Mouse (Mus musculus): Measurements from ENCODE around the gene Trpm8. TPM values are rescaled to one million over a fixed set of nuclear protein-coding genes. Genes with fewer than 3 reads are reported as not detected.

Gene Trpm8
- polyA plus RNA-seq, 1 experiment from 2014 or later = 0.14 TPM

GRCm38 (mm10) chr1:88240579-88240978 is 36.9 kb upstream of the Trpm8 start:
- H3K4me1 ChIP-seq (ENCODE audit: control insufficient read depth, insufficient read depth, low read length) = no peaks in the 10 kb centered on the region
- ATAC-seq (ENCODE audit: low FRiP score, low TSS enrichment) = 0 out of 2 replicates have a peak, but pooled peaks have one; percentile 4
- no peak overlapping the region for H3K9ac ChIP-seq (replicated peaks; ENCODE audit: low read length)
- no peaks in the 10 kb centered on the region for H3K36me3 ChIP-seq (ENCODE audit: control insufficient read depth, insufficient read depth, low read length)
- WGBS = 71% methylated on average over 4 of the region's 4 CpGs
- H3K27me3 ChIP-seq (ENCODE audit: control insufficient read depth, insufficient read depth, low read length) = no peaks in the 10 kb centered on the region
- no peak overlapping the region for H3K4me3 ChIP-seq (replicated peaks; ENCODE audit: low read depth, low read length)
- H3K27ac ChIP-seq (replicated peaks; ENCODE audit: low read depth, low read length) = no peak overlapping the region
- peaks cover 96% of the 10 kb centered on the region for H3K9me3 ChIP-seq (ENCODE audit: control insufficient read depth, low read length)
- no peak for DNase-seq
- H3K4me2 ChIP-seq (ENCODE audit: low read length) = no peak overlapping the region

- H3K36me3 ChIP-seq (ENCODE audit: control insufficient read depth, insufficient read depth, low read length) = no peaks in the 10 kb centered on the region
- no peak overlapping the region for H3K9ac ChIP-seq (replicated peaks; ENCODE audit: low read length)
- ATAC-seq (ENCODE audit: low FRiP score, low TSS enrichment) = no peak
- H3K27ac ChIP-seq (replicated peaks; ENCODE audit: low read depth, low read length) = no peak overlapping the region
- H3K27me3 ChIP-seq (ENCODE audit: control insufficient read depth, insufficient read depth, low read length) = no peaks in the 10 kb centered on the region
- peaks cover 99% of the 10 kb centered on the region for H3K9me3 ChIP-seq (ENCODE audit: control insufficient read depth, low read length)
- no peak overlapping the region for H3K4me2 ChIP-seq (ENCODE audit: low read length)
- 65% methylated on average over 5 of the region's 5 CpGs for WGBS
- DNase-seq = no peak
- no peaks in the 10 kb centered on the region for H3K4me1 ChIP-seq (ENCODE audit: control insufficient read depth, insufficient read depth, low read length)
- no peak overlapping the region for H3K4me3 ChIP-seq (replicated peaks; ENCODE audit: low read depth, low read length)
Observed at GRCm38 (mm10) chr1:88243861-88244260, 33.6 kb upstream of the Trpm8 start.

- ATAC-seq (ENCODE audit: low FRiP score, low TSS enrichment) (no peak), DNase-seq (no peak)
- Histone ChIP-seq H3K4me2 (ENCODE audit: low read length) (no peak overlapping the region), H3K4me3 (replicated peaks; ENCODE audit: low read depth, low read length) (no peak overlapping the region), H3K27me3 (ENCODE audit: control insufficient read depth, insufficient read depth, low read length) (no peaks in the 10 kb centered on the region), H3K4me1 (ENCODE audit: control insufficient read depth, insufficient read depth, low read length) (no peaks in the 10 kb centered on the region), H3K9ac (replicated peaks; ENCODE audit: low read length) (no peak overlapping the region), H3K27ac (replicated peaks; ENCODE audit: low read depth, low read length) (no peak overlapping the region), H3K9me3 (ENCODE audit: control insufficient read depth, low read length) (peaks cover 99% of the 10 kb centered on the region), H3K36me3 (ENCODE audit: control insufficient read depth, insufficient read depth, low read length) (no peaks in the 10 kb centered on the region)
- WGBS = 77% methylated on average over 6 of the region's 6 CpGs
Observed at GRCm38 (mm10) chr1:88245881-88246280, 31.6 kb upstream of the Trpm8 start.

- no peaks in the 10 kb centered on the region for H3K36me3 ChIP-seq (ENCODE audit: control insufficient read depth, insufficient read depth, low read length)
- H3K4me1 ChIP-seq (ENCODE audit: control insufficient read depth, insufficient read depth, low read length) = no peaks in the 10 kb centered on the region
- peaks cover 99% of the 10 kb centered on the region for H3K9me3 ChIP-seq (ENCODE audit: control insufficient read depth, low read length)
- no peaks in the 10 kb centered on the region for H3K27me3 ChIP-seq (ENCODE audit: control insufficient read depth, insufficient read depth, low read length)
- H3K27ac ChIP-seq (replicated peaks; ENCODE audit: low read depth, low read length) = no peak overlapping the region
- 47% methylated on average over 6 of the region's 6 CpGs for WGBS
- H3K9ac ChIP-seq (replicated peaks; ENCODE audit: low read length) = no peak overlapping the region
- H3K4me2 ChIP-seq (ENCODE audit: low read length) = no peak overlapping the region
- ATAC-seq (ENCODE audit: low FRiP score, low TSS enrichment) = no peak
- no peak overlapping the region for H3K4me3 ChIP-seq (replicated peaks; ENCODE audit: low read depth, low read length)
- no peak for DNase-seq
Observed at GRCm38 (mm10) chr1:88246386-88246785, 31.1 kb upstream of the Trpm8 start.

- H3K9ac ChIP-seq (replicated peaks; ENCODE audit: low read length) = no peak overlapping the region
- no peaks in the 10 kb centered on the region for H3K27me3 ChIP-seq (ENCODE audit: control insufficient read depth, insufficient read depth, low read length)
- DNase-seq = no peak
- no peaks in the 10 kb centered on the region for H3K36me3 ChIP-seq (ENCODE audit: control insufficient read depth, insufficient read depth, low read length)
- 48% methylated on average over 2 of the region's 2 CpGs for WGBS
- no peaks in the 10 kb centered on the region for H3K4me1 ChIP-seq (ENCODE audit: control insufficient read depth, insufficient read depth, low read length)
- no peak overlapping the region for H3K27ac ChIP-seq (replicated peaks; ENCODE audit: low read depth, low read length)
- H3K4me3 ChIP-seq (replicated peaks; ENCODE audit: low read depth, low read length) = no peak overlapping the region
- no peak overlapping the region for H3K4me2 ChIP-seq (ENCODE audit: low read length)
- no peak for ATAC-seq (ENCODE audit: low FRiP score, low TSS enrichment)
- peaks cover 96% of the 10 kb centered on the region for H3K9me3 ChIP-seq (ENCODE audit: control insufficient read depth, low read length)
Observed at GRCm38 (mm10) chr1:88247660-88248059, 29.8 kb upstream of the Trpm8 start.

GRCm38 (mm10) chr1:88248658-88249057 is 28.8 kb upstream of the Trpm8 start:
- Histone ChIP-seq H3K36me3 (ENCODE audit: control insufficient read depth, insufficient read depth, low read length) (no peaks in the 10 kb centered on the region), H3K9me3 (ENCODE audit: control insufficient read depth, low read length) (peaks cover 97% of the 10 kb centered on the region), H3K27me3 (ENCODE audit: control insufficient read depth, insufficient read depth, low read length) (no peaks in the 10 kb centered on the region), H3K27ac (replicated peaks; ENCODE audit: low read depth, low read length) (no peak overlapping the region), H3K4me1 (ENCODE audit: control insufficient read depth, insufficient read depth, low read length) (no peaks in the 10 kb centered on the region), H3K4me3 (replicated peaks; ENCODE audit: low read depth, low read length) (no peak overlapping the region), H3K9ac (replicated peaks; ENCODE audit: low read length) (no peak overlapping the region), H3K4me2 (ENCODE audit: low read length) (no peak overlapping the region)
- no peak for DNase-seq
- no peak for ATAC-seq (ENCODE audit: low FRiP score, low TSS enrichment)
- WGBS = 70% methylated on average over 4 of the region's 4 CpGs

GRCm38 (mm10) chr1:88249596-88249995 is 27.9 kb upstream of the Trpm8 start:
- no peaks in the 10 kb centered on the region for H3K36me3 ChIP-seq (ENCODE audit: control insufficient read depth, insufficient read depth, low read length)
- ATAC-seq (ENCODE audit: low FRiP score, low TSS enrichment) (no peak), DNase-seq (no peak)
- H3K9ac ChIP-seq (replicated peaks; ENCODE audit: low read length) = no peak overlapping the region
- no peak overlapping the region for H3K4me3 ChIP-seq (replicated peaks; ENCODE audit: low read depth, low read length)
- no peaks in the 10 kb centered on the region for H3K4me1 ChIP-seq (ENCODE audit: control insufficient read depth, insufficient read depth, low read length)
- H3K4me2 ChIP-seq (ENCODE audit: low read length) = no peak overlapping the region
- no peaks in the 10 kb centered on the region for H3K27me3 ChIP-seq (ENCODE audit: control insufficient read depth, insufficient read depth, low read length)
- H3K27ac ChIP-seq (replicated peaks; ENCODE audit: low read depth, low read length) = no peak overlapping the region
- 77% methylated on average over 7 of the region's 7 CpGs for WGBS
- H3K9me3 ChIP-seq (ENCODE audit: control insufficient read depth, low read length) = peaks cover 95% of the 10 kb centered on the region

GRCm38 (mm10) chr1:88250023-88250422 is 27.4 kb upstream of the Trpm8 start:
- Histone ChIP-seq H3K4me1 (ENCODE audit: control insufficient read depth, insufficient read depth, low read length) (no peaks in the 10 kb centered on the region), H3K27ac (replicated peaks; ENCODE audit: low read depth, low read length) (no peak overlapping the region), H3K36me3 (ENCODE audit: control insufficient read depth, insufficient read depth, low read length) (no peaks in the 10 kb centered on the region), H3K27me3 (ENCODE audit: control insufficient read depth, insufficient read depth, low read length) (no peaks in the 10 kb centered on the region), H3K4me2 (ENCODE audit: low read length) (no peak overlapping the region), H3K9me3 (ENCODE audit: control insufficient read depth, low read length) (peaks cover 95% of the 10 kb centered on the region), H3K4me3 (replicated peaks; ENCODE audit: low read depth, low read length) (no peak overlapping the region), H3K9ac (replicated peaks; ENCODE audit: low read length) (no peak overlapping the region)
- WGBS = 83% methylated on average over 5 of the region's 5 CpGs
- DNase-seq (no peak), ATAC-seq (ENCODE audit: low FRiP score, low TSS enrichment) (no peak)

- H3K9ac ChIP-seq (replicated peaks; ENCODE audit: low read length) = no peak overlapping the region
- DNase-seq = no peak
Observed at GRCm38 (mm10) chr1:88253106-88253505, 24.4 kb upstream of the Trpm8 start.

More at GRCm38 (mm10) chr1:88253106-88253505, 24.4 kb upstream of the Trpm8 start:
- Histone ChIP-seq H3K4me1 (ENCODE audit: control insufficient read depth, insufficient read depth, low read length) (no peaks in the 10 kb centered on the region), H3K4me3 (replicated peaks; ENCODE audit: low read depth, low read length) (no peak overlapping the region), H3K27me3 (ENCODE audit: control insufficient read depth, insufficient read depth, low read length) (no peaks in the 10 kb centered on the region), H3K36me3 (ENCODE audit: control insufficient read depth, insufficient read depth, low read length) (no peaks in the 10 kb centered on the region), H3K9me3 (ENCODE audit: control insufficient read depth, low read length) (peaks cover 92% of the 10 kb centered on the region), H3K4me2 (ENCODE audit: low read length) (no peak overlapping the region), H3K27ac (replicated peaks; ENCODE audit: low read depth, low read length) (no peak overlapping the region)
- 74% methylated on average over 8 of the region's 8 CpGs for WGBS
- no peak for ATAC-seq (ENCODE audit: low FRiP score, low TSS enrichment)

Data from midbrain, embryonic 14.5 days (tissue).